ENCODE assay signal across 8 mouse cellular contexts in genomic region chr9:58295766-58296361, GRCm38 (mm10). TPM values are rescaled to one million over a fixed set of nuclear protein-coding genes. Genes with fewer than 3 reads are reported as not detected.
DNase-seq lines count a peak whose midpoint lies in the region; ATAC-seq lines count a peak whose summit lies in the region.

No protein-coding gene starts in this region.

- H3K4me1 ChIP-seq in midbrain, embryonic 10.5 days, result peaks cover 45% of the 10 kb centered on the region
- peaks cover 9% of the 10 kb centered on the region for H3K4me1 ChIP-seq in midbrain, embryonic 13.5 days (replicated peaks)
- peaks cover 27% of the 10 kb centered on the region for H3K4me1 ChIP-seq in kidney, embryonic 16.5 days (ENCODE audit: insufficient read depth, low read length)

- peak; percentile 71 for DNase-seq in midbrain, embryonic 10.5 days (ENCODE audit: low spot score)
- peak; percentile 86 for DNase-seq in gastrocnemius, postnatal 25 days
- peak; percentile 56 to 87 for DNase-seq in lung, postnatal 4 days
- DNase-seq in cerebellum, postnatal 36 days, result no peak
- DNase-seq in cerebellum, adult 8-10 months, result no peak
- no peak for DNase-seq in thymus, adult 18-20 months

- 17% methylated on average over 9 of the region's 9 CpGs for WGBS in midbrain, embryonic 10.5 days
- WGBS in midbrain, embryonic 13.5 days, result 17% methylated on average over 9 of the region's 9 CpGs
- WGBS in kidney, embryonic 16.5 days, result 16% methylated on average over 9 of the region's 9 CpGs

- H3K27me3 ChIP-seq in midbrain, embryonic 10.5 days (ENCODE audit: low read depth, poor library complexity, severe bottlenecking), result no peaks in the 10 kb centered on the region
- H3K27me3 ChIP-seq in midbrain, embryonic 13.5 days, result no peaks in the 10 kb centered on the region
- H3K27me3 ChIP-seq in kidney, embryonic 16.5 days (ENCODE audit: insufficient read depth, low read length), result no peaks in the 10 kb centered on the region

- no peak for ATAC-seq in midbrain, embryonic 13.5 days
- peak; percentile 82 for ATAC-seq in kidney, embryonic 16.5 days (ENCODE audit: low FRiP score, low TSS enrichment)

- H3K27ac ChIP-seq in midbrain, embryonic 10.5 days (replicated peaks), result peak overlapping the region; percentile 88
- H3K27ac ChIP-seq in midbrain, embryonic 13.5 days, result no peak overlapping the region; the same call in 1 of the 2 replicates
- peak overlapping the region; percentile 89 for H3K27ac ChIP-seq in kidney, embryonic 16.5 days (ENCODE audit: low read length)

- no peaks in the 10 kb centered on the region for H3K9me3 ChIP-seq in midbrain, embryonic 10.5 days (replicated peaks)
- H3K9me3 ChIP-seq in midbrain, embryonic 13.5 days, result no peaks in the 10 kb centered on the region
- H3K9me3 ChIP-seq in kidney, embryonic 16.5 days (ENCODE audit: low read length), result no peaks in the 10 kb centered on the region

- H3K4me3 ChIP-seq in midbrain, embryonic 10.5 days, result no peak overlapping the region
- H3K4me3 ChIP-seq in midbrain, embryonic 13.5 days (replicated peaks), result no peak overlapping the region
- no peak overlapping the region for H3K4me3 ChIP-seq in kidney, embryonic 16.5 days (ENCODE audit: low read length)

- H3K36me3 ChIP-seq in midbrain, embryonic 10.5 days, result no peaks in the 10 kb centered on the region
- H3K36me3 ChIP-seq in midbrain, embryonic 13.5 days, result no peaks in the 10 kb centered on the region
- H3K36me3 ChIP-seq in kidney, embryonic 16.5 days (ENCODE audit: insufficient read depth, low read length), result no peaks in the 10 kb centered on the region

- no peak overlapping the region for H3K4me2 ChIP-seq in midbrain, embryonic 13.5 days (replicated peaks)
- no peak overlapping the region for H3K4me2 ChIP-seq in kidney, embryonic 16.5 days (replicated peaks; ENCODE audit: low read depth, low read length)

- H3K9ac ChIP-seq in midbrain, embryonic 13.5 days (replicated peaks), result no peak overlapping the region
- H3K9ac ChIP-seq in kidney, embryonic 16.5 days (replicated peaks; ENCODE audit: low read length), result 0 out of 2 replicates have a peak overlapping the region, but pooled peaks have one; percentile 3

RNA-seq across cellular contexts. Expression of gene Loxl1, which starts 17.1 kb away (rescaled TPM):
- 6.9 and 10.9 TPM in 2 replicates for polyA plus RNA-seq in midbrain, embryonic 10.5 days (2016; fragmentation: Nextera tagmentation; extraction: Ambion mirVana)
- 3.9 and 4.8 TPM in 2 replicates for polyA plus RNA-seq in midbrain, embryonic 13.5 days (2015; fragmentation: Nextera tagmentation; extraction: Ambion mirVana)
- 10 to 100 TPM; 19.1 to 28.7 TPM for total RNA-seq in gastrocnemius, postnatal 25 days (2021)
- polyA plus RNA-seq in kidney, embryonic 16.5 days (2015; fragmentation: Nextera tagmentation; extraction: Ambion mirVana), result 32.7 and 36.6 TPM in 2 replicates

RNA-seq across cellular contexts. Expression of gene Stoml1, which starts 42.9 kb away (rescaled TPM):
- polyA plus RNA-seq in midbrain, embryonic 10.5 days (2016; fragmentation: Nextera tagmentation; extraction: Ambion mirVana), result 32.2 and 39.9 TPM in 2 replicates
- 94.8 and 97.2 TPM in 2 replicates for polyA plus RNA-seq in midbrain, embryonic 13.5 days (2015; fragmentation: Nextera tagmentation; extraction: Ambion mirVana)
- total RNA-seq in gastrocnemius, postnatal 25 days (2021), result 1 to 10 TPM; 6.5 to 8.8 TPM
- polyA plus RNA-seq in kidney, embryonic 16.5 days (2015; fragmentation: Nextera tagmentation; extraction: Ambion mirVana), result 33.8 and 35.8 TPM in 2 replicates

RNA-seq across cellular contexts. Expression of gene Pml, which starts 46.3 kb away (rescaled TPM):
- polyA plus RNA-seq in midbrain, embryonic 10.5 days (2016; fragmentation: Nextera tagmentation; extraction: Ambion mirVana), result 13.4 and 14.1 TPM in 2 replicates
- 4.1 and 4.8 TPM in 2 replicates for polyA plus RNA-seq in midbrain, embryonic 13.5 days (2015; fragmentation: Nextera tagmentation; extraction: Ambion mirVana)
- total RNA-seq in gastrocnemius, postnatal 25 days (2021), result 1 to 10 TPM; 3.5 to 4.6 TPM
- 26.7 TPM in 2 replicates for polyA plus RNA-seq in kidney, embryonic 16.5 days (2015; fragmentation: Nextera tagmentation; extraction: Ambion mirVana)

Comparison
In these comparisons a context has a peak if more than half of its experiments do, and no peak if none do; other contexts are left out.
1. DNase-seq: peak in midbrain, embryonic 10.5 days (single experiment), gastrocnemius, postnatal 25 days (single experiment) and lung, postnatal 4 days (2 of 2); none in cerebellum, postnatal 36 days (0 of 2), cerebellum, adult 8-10 months (single experiment) and thymus, adult 18-20 months (0 of 2).